Mouse (Mus musculus): ENCODE measurements around the gene Nipa1.

The Nipa1 gene

DNA sequence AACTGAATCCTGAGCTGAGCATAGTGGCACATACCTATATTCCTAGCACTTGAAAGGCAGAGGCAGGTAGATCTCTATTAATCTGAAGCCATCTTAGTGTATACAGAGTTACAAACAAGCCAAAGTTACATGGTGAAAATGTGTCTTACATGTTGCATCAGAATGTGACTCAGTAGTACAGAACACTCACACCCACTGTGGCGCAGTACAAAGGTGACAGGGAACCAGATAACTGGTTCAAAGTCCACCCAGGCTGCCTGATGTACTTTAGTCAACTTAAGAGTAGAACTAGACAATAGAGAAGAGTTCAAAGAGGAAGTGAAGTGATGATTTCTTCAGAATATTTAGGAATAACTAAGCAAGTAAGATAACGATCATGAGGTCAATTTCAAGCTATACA, 84.7 kb downstream of the Nipa1 start:
- no peak for DNase-seq (ENCODE audit: low read depth)

DNA sequence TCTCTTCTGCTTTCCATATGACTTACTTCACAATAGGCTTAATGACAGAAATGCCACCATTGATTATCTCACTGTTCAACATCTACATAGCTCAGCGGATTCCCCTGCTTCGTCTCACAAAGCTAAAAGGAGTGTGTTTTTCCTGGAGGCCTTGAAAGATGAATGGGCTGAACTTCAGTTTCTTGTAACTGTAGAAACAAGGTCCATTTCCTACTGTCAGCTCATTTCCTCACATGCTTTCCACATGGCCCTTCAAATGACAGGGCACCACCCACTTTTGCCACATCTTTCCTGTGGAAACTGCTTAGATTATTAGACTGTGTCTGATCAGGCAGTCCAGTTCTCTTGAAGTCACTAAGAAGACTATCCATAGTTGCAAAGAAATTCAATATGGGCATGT, 91.1 kb downstream of the Nipa1 start:
- DNase-seq (ENCODE audit: low read depth): no peak
